Mouse (Mus musculus): Measurements from ENCODE around the gene Rhbdd1.
A peak's percentile ranks its signal among the peaks of the same experiment; 100 is the strongest.

Rhbdd1 gene

DNA sequence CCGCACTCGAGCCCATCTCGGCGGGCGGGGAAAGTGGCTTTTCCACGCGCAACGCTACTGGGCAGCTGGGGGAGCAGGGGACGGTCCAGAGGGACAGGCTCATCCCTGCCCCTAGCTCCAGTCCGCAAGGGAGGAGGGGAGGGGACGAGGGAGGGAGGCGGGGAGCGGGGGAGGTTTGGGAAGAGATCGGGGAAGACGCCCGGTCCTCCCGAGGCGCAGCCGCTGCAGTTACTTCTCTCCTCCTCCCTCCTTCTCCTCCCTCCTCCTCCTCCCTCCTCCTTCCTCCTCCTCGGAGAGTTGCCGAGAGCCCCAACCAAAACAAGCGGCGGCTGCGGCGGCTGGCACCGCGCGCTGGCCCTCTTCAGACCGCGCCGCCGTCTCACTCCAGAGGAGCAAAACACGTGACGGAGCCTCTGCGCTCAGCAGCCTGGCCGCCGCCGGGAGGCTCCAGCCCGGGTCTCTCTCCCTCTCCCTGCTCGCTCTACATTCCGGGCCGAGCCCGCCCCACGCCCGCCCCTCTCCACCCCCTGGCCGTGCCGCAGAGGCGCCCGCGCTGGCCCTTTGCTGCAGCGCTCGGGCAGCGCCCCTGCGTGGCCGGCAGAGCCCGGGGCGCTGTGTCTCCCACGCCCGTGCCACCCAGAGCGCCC, 25.0 kb upstream of the Rhbdd1 start, which contains the start of gene Irs1:
Gene Irs1 (minus strand): TSS at position 266 of the 647 bp plus-strand sequence.
- peak; percentile 91 for DNase-seq (ENCODE audit: low read depth, low spot score)

DNA sequence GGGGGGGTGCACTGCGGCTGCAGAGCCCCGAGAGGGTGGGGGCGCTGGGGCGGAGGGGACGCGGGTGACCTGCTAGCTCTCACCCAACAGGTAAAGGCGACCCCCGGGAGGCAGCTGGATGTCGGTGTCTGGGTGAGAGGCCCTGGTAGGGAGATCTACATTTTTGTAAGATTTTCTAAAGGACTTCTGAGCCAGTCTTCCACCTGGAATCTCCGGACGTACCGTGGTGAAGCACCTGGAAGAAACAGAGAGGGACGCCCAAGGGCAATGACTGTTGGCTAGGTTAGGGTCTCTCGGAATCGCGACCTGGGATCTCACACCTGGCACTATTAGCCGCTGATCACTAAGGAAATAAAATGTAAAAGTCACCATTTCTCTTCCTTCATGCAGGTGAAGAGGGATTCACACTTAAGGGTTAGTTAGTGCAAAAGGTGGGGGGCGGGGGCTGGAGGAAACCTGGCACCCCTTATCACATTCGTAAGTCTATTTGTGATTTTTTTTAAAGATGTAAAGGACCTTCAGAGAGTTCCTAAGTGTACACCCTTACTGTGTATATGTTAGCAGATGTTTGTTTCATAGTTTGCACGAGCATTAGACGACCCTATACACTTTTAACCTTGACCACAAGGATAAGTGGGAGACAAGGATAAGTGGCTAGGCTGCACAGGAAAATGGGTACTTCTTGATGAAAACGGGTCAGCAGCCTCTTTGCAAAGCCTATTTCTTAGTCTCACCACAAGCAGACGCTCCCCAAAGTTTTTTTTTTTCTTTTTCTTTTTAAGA, 24.1 kb upstream of the Rhbdd1 start:
- DNase-seq (ENCODE audit: low read depth, low spot score), result no peak

DNA sequence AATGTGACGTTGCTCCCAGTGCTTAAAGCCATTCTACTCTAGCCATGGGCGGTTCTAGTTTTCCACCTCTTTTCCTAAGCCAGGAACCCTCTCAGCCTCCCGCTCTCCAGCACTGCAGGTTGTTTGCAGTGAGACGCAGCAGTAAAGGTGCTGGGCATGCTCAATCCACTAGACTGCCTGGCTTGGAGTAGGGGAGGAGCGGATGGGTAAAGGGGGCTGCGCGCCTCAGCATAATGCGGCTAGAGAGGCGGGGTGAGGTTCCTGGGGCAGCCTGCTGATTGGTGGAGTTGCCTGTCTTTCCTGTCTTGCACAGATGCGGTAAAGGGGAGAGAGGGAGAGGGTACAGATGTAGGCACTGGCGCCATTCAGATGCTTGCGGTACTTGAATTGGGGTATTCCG, 23.5 kb upstream of the Rhbdd1 start:
- DNase-seq (ENCODE audit: low read depth, low spot score), result peak; percentile 27

DNA sequence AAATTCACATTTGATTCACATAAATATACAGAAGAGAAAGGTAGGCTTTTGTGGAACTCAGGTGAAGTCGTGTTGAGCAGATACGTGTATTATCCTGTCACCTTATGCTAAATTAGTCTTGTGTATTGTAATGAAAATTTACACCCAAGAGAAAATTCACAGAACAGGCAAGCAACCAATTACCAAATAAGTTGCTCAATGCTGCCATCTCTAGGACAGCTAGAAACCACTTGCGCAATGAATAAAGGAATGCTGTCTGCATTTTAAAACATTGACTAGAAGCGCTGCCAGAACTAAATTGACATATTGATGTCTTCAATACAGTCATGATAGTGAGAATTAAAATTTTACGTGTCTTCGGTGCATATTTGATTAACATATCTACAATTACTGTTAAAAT, 22.1 kb upstream of the Rhbdd1 start:
- DNase-seq (ENCODE audit: low read depth, low spot score), result peak; percentile 27

DNA sequence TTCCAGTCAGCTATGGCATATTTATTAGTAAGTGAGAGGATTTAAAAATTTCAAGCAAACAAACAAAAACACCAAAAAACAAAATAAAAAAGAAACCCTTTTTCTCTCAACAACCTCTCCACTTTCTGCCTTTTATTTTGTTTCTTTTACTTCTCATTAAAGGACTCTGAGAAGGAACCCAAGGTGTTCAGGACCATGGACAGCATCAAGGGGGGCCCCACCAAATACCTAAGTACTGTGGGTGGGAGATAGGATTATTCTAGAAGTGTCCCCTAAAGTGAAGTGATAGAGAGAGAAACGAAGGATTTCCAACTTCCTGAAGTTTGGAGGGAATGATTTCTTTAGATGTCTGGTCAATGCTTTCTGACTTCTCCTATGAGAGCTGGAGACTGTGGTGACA, 17.7 kb upstream of the Rhbdd1 start:
- DNase-seq (ENCODE audit: low read depth, low spot score), result no peak

DNA sequence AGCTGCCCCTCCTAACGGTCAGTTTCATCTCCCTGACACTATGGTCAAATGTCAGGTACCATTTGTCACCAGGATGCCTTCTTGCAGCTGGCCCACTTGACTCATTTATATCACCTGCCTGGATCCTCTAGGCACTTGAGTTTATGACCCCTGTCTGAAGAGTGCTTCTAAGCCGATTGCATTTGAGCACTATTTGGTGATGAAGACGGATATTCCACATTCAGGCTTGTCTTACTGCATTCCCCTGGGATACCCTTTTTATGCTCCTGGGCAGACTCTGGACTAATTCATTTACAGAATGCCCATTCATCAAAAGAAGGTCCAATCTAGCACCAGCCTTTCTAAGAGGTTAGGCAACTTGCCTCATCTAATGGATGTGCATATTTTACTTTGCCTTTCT, 11.8 kb upstream of the Rhbdd1 start:
- DNase-seq (ENCODE audit: low read depth, low spot score), result no peak

DNA sequence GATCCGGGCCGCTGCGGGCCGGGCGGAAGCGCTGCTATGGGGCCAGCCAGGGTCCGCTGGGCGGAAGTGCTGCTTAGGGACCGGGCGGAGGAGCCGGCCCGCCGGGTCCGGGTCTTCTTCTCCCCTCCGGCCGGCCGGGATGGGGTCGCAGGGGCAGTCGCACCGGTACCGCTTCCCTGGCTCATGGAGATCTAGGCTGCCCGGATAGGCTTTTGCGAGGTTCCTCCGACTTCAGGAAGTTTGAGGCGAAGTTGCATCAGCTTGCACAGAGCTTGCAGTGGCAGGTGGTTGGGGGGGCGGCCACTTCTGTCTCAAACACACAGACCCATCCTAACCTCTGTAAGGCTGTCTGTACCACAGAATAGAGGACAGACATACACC, 484 bp downstream of the Rhbdd1 start:
- no peak for DNase-seq (ENCODE audit: low read depth, low spot score)

DNA sequence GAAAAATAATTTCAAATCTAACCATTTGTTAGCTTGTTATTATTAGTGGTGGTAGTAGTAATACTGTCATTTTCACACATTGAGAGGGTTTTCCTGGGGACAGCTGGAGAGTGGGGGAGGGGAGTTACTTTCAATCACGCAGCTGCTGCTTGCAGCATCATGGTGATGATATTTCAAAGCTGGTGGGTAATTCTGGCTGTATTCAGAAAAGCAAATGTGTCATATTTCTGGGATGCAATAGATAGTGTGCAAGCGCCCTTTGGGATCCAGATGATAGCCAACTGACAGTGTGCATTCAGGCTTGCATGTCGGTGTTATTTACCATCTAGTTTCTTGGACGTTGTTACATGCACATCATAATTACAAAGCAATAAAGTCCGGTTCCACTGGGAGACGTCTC, 4.2 kb downstream of the Rhbdd1 start:
- DNase-seq (ENCODE audit: low read depth, low spot score), result no peak

DNA sequence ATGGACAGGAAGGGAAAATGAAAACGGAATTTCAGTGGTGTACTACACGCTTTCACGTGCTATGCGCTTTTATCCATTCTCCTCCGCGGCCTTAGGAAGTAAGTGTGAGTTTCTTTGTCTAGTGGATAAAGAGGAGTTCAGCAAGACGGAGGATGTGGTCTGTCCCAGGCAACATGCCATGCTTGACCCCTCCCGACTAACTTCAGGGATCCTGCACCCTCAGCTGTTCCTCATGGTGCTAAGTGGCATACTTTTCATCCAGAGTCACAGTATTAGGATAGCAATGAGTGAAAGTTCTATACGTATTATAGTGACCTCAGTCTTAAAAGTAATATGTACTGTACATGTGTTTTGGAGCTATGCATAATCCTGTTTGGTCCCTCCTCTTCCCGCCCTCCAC, 4.6 kb downstream of the Rhbdd1 start:
- no peak for DNase-seq (ENCODE audit: low read depth, low spot score)

DNA sequence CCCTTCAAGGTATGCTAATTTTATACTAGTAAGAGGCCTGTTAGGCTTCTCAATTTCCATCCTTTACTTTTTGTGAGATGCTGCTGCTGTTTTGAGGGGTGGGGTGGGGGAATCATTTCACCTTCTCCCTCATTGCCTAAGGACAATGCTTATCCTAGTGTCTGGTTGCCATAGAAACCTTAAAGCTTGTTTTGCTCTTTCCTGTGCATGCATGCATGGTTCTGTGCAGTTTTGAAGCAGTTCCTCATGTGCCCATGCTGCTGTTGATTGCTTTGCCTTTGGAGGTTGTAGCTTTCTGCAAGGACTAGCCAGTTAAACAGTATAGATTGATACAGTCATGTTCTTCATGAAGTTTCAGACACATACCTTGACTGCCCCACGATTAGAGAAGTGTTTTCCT, 5.2 kb downstream of the Rhbdd1 start:
- no peak for DNase-seq (ENCODE audit: low read depth, low spot score)

DNA sequence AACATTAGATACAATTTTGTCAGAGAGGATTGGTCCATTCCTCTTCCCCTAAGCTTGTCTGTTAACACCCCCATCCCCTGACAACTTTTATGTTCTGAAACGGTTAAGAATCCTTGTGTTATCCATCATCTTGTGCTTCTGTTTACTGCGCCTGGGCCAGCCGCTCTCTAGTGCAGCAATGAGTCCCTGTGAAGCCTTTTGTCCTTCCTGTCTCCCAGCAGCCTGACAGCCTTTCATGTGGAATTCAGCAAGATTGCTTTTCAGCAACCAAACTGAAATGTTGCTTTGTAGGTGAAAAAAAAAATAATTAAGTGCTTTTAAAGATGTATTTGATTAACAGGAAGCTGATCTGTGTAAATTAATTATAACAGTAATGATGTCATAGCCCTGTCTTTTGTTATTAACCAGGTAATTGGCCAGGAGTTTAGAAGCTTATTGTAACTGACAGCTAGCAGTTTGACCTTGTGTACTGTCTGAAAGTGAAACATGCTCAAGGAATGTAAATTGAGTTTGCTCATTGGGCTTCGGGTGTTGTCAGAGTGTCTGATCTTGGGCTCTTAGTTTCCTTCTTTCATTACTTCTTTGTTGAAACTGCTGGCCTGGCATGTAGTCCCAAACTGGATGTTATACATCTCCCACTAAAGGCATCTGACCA, 8.0 kb downstream of the Rhbdd1 start:
- no peak for DNase-seq (ENCODE audit: low read depth, low spot score)

DNA sequence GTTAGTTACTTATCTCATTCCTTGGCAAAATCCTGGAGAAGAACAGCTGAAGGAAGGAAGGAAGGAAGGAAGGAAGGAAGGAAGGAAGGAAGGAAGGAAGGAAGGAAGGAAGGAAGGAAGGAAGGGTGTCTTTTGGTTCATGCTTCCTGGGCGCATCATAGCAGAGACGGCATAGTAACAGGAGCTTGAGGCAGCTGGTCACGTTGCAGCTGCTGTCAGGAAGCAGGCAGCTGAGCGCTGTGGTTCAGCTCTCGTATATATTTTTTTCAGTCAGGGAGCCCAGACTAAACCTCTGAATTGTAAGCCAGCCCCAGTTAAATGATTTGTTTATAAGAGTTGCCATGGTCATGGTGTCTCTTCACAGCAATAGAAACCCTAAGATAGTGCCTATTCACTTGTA, 9.9 kb downstream of the Rhbdd1 start:
- DNase-seq (ENCODE audit: low read depth, low spot score), result no peak

DNA sequence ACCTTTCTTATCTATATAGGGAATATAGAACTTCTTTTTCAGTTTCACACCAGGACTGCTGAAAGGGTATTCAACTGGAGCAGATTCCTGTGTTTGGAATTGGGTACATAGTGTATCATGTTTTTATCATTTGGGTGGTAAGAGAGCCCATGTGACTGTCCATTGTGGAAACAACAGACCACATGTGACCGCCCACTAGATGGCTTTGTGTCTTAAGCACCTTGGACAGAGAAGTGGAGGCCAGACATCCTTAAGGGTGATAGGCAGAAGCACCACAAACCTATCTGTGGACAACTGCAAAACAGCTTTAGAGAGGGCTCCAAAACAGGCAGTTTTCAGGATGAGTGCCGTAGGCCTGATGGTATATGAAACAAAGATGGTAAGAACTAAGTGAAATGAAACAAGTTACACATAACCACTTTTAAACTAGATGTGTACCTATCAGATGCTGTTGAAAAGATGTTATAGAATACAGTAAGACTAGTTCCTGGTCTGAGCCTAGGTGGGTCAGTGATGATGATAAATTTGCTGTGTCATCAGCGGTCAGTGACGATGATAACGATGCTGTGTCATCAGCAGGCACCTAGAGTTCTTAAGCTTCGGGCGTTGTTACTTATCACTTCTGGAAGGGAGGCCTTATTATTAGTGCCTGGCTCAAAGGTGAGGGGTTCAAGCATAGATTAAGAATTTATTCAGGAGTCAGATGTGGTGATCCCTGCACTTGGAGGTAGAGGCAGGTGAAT, 12.0 kb downstream of the Rhbdd1 start:
- no peak for DNase-seq (ENCODE audit: low read depth, low spot score)

DNA sequence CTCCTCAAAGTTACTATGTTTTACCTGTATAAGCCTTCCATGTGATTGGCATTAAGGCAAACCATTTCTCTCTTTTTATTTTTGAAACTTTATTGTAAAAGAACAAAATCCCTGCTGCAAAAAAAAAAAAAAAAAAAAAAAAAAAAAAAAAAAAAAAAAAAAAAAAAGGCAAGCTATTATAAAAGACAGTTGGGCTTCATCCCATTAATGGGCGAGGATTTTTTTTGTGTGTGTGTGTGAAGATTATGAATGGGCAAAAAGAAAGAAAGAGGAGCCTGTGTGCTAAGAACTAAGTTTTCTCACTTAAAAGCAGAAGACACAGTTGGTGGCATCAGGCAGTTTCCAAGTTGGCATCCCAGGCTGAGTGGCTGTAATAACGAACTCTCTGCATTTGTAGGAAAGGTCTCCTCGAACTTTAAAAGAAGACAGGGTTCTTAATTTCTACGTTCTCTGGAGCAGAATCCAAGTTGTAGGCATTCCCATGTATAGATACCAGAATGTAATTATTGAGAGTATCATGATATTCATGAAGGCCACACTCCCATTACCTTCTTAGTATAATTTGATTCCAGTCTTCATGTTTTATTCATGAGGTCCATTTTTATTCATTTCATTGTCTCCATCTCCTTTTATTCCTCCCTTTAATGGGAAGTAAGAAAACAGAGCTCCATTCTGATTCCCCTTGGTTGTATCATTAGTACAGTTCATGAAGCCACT, 13.1 kb downstream of the Rhbdd1 start:
- DNase-seq (ENCODE audit: low read depth, low spot score), result no peak

DNA sequence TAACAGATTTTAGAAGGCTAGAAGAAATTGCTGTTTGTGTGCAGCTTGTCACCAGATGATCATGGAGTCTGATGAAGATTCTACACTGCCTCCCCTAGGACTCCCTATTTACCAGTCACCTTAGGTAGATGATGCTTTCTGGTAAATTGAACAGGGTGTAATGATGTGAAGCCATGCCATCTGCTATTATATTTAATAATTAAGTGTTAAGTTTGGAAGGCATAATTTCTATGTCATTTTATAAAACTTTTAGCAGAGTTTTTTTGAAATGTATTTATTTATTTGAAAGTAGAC, 13.6 kb downstream of the Rhbdd1 start:
- DNase-seq (ENCODE audit: low read depth, low spot score), result no peak

DNA sequence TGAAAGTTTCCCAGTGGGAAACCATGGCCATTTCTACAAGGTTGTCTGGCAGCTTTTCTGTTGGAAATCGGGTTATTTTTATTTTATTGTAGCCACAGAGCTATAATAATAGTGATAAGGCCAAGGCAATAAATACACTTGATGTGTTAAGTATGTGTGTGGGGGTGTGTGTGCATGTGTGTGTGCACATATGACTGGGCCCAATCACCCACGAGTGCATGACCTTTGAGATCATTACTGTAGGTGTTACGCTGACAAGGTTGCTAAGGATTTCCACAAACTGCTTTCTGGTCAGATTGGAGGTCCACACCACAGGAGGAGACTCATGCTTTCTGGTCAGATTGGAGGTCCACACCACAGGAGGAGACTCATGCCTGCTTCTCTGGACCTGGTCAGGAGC, 18.3 kb downstream of the Rhbdd1 start:
- DNase-seq (ENCODE audit: low read depth, low spot score), result no peak

DNA sequence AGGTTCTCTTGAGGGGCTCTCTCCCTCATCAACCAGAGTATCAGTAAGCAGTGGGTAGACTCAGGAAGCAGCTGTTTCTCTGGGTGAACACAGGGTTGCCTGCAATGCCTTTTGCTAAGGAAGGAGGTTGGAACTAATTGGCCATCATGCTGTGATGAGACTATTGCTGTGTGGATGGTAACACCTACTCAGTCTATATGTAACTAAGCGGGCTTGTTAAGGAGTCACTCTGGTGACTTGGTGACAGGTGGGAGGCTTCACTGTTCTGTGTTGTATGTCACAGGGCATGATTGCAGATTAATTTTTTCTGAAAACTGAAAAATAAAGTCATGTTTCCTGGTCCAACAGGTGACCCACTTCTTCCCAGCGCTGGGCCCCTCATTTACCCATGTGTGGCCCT, 36.8 kb downstream of the Rhbdd1 start:
- DNase-seq (ENCODE audit: low read depth, low spot score), result no peak

DNA sequence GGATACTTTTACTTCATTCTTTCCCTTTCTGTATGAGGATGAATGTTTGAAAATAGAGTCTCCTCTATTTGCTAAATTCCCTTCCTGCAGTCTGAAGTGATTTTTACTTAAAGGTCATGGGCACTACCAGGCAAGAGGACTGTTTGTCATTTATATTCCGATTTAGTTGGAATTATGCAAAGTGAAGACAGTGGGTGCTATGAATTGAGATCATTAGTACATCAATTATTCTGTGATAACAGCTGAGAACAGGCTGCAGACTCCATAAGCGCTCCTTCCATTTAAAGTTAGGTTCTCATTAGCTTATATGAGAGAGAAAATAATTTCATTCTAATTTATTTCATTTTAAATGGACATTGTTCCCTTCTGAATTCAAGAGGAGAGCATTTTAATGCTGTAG, 37.5 kb downstream of the Rhbdd1 start:
- DNase-seq (ENCODE audit: low read depth, low spot score), result no peak

DNA sequence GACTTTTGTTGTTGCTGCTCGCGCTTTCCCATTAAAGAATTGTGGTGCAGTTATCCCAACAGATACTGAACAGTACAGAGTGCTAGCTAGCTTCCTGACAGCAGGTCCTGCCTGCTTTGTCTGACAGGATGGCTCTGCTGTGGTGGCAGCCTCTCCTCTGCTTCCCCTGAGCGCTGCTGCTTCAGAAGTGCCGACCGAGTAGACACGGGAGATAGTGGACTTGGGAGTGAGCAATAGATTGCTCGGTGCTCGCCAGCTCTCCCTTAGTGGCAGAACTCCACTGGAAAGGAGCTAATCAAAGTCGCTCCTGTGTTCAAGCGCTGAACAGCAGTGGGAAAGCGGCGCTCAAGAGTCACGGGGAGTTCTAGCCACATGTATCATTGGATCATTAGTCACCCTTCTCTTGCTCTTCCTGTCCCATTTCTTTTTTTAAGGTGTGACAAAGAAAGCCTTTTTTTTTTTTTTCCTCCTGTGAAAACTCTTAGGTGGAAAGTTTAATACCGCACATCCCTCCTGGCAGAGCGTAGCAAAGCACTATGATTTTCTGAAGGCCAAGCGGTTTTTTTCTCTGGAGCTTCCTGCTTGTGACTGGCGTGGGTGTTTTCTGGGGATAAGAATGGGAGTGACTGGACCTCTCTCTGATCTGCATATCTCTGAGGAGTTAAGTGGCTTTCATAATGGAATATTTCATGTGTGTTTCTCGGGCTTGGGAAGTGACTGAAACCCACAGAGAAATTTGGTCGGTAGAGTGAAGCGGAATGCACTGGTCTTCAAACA, 42.8 kb downstream of the Rhbdd1 start:
- no peak for DNase-seq (ENCODE audit: low read depth, low spot score)

DNA sequence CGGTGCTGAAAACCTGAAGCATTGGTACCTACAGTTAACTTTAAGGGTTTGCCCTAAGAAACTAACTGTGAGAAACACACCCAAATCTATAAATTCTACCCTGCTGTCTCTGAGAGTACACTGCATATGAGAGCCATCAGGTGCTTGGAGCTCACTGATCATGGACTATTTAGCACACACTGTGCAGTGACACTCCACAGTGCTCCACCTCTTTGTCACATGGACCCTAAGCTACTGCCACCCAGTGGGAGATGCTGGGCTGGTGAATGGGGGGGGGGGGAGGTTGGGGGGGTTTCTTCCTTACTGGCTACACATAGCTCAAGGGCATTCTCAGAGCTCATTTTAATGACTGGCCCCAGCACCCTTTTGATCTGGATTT, 43.4 kb downstream of the Rhbdd1 start:
- no peak for DNase-seq (ENCODE audit: low read depth, low spot score)

DNA sequence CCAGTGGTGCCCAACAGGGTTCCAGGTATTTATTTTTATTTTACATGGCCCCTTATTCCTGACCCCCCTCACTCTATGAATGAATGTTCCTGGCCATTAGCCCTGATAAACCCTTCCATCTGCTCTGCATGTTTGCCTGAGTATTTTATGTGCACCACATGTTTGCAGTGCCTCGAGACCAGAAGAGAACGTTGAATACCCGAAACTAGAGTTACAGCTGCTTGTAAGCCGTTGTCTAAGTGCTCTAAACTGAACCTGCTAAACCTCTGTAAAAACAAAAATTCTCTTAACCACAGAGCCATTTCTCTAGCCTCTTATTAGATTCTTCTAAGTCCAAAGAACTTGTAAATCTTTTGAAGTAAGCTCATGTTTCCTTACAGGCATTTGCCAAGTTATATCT, 45.0 kb downstream of the Rhbdd1 start:
- DNase-seq (ENCODE audit: low read depth, low spot score), result no peak
